Mouse (Mus musculus): ENCODE measurements around the gene Cd2.

Gene Cd2

GRCm38 (mm10) chr3:101287911-101288311 lies at the start of gene Cd2:
Cd2 (minus strand) TSS chr3:101287939.
- DNase-seq (ENCODE audit: low spot score) = no peak

DNA sequence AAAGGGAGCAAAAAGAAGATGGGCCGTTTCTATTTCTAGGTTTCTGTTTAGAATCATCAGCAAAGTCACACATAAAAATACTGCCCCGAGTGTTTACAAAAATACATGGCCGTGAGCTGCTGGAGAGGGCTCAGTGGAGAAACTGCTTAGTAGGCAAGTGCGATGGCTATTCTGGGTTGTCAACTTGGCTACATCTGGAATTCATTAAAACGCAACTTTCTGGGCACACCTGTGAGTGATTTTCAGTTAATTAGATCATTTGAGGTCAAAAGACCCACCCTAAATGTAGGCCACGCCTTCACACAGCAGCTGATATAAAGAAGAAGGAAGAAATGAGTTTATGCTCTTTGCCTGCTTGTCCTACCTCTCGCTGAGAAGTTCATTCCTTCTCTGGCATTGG lies 40.9 kb upstream of the Cd2 start:
- no peak for DNase-seq (ENCODE audit: low spot score)

GRCm38 (mm10) chr3:101327248-101327647 lies 39.5 kb upstream of the Cd2 start:
- DNase-seq (ENCODE audit: low spot score) = no peak

DNA sequence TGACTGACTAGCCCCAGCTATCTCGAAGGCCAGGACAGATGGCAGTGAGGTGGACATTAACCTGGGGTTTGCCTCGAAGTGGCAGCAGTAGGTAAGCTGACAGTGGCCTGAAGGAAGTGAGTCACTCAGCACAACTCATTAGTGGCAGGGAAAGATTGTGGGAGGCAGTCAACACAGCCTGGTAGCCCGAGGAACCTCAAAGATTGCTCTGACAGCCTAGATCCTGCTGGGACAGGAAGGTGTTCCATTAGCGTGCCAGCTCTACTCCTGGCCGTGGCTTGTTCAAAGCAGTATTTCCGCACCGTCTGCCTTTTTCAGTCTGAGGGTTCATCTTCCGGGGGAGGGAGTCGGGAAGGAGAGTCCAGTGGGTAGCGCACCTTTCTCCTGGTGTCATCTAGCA lies 34.7 kb upstream of the Cd2 start:
- DNase-seq (ENCODE audit: low spot score) = no peak

GRCm38 (mm10) chr3:101320874-101321273 lies 33.1 kb upstream of the Cd2 start:
- no peak for DNase-seq (ENCODE audit: low spot score)

DNA sequence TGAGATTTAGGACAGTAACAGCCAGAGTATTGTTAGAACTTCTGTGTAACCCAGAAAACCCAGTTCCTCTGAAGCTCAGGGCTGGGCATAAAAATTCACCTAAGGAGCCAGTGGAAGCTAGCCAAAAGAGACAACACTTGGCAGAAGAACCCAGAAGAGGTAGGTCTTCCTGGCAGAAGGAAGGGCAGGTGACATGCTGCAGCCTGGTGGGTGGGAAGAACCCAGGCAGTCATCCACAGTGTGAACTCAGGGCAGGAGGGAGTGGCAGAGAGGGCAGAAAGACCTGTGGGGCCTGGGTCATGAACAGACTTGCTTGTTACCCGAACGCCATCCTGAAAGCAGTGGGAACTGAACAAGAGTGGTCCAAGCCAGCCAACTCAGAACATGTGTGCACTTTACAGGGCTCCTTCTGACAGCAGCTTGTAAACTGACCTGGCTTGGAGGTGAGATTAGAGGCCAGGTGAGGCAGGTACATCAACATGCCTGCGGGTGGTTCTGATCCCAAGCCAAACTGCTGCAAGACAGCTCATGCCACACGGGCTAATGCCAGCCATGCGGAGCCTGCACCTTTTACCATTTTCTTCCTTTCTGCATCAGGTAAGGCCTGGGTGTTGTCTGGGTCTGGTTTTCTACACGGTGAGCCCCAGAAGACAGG lies 30.9 kb upstream of the Cd2 start:
- no peak for DNase-seq (ENCODE audit: low spot score)

- DNase-seq (ENCODE audit: low spot score) = no peak
Measured at GRCm38 (mm10) chr3:101318115-101318514, 30.4 kb upstream of the Cd2 start.

- no peak for DNase-seq (ENCODE audit: low spot score)
Measured at GRCm38 (mm10) chr3:101314954-101315353, 27.2 kb upstream of the Cd2 start.

- no peak for DNase-seq (ENCODE audit: low spot score)
Measured at GRCm38 (mm10) chr3:101313266-101314051, 25.7 kb upstream of the Cd2 start.

- DNase-seq (ENCODE audit: low spot score) = no peak
Measured at GRCm38 (mm10) chr3:101310977-101311376, 23.2 kb upstream of the Cd2 start.

DNA sequence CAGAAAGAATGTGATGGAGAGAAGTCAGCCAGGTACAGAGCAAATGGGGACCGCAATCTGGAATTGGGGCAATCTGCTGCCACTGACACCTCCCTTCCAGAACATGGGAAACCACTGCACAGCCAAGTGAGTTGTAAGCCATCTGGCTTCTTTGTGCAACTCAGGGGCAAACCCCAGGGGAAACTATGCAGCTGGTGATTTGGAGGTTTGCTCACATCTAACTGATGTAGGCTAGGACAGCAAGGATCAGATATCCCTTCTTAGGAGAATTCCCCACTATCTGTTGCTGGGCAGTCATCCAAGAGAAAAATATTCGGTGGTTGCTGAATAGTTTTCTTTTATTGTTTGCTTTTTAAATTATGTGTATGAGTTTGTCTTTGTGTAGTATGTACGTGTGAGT lies 21.9 kb upstream of the Cd2 start:
- no peak for DNase-seq (ENCODE audit: low spot score)

DNA sequence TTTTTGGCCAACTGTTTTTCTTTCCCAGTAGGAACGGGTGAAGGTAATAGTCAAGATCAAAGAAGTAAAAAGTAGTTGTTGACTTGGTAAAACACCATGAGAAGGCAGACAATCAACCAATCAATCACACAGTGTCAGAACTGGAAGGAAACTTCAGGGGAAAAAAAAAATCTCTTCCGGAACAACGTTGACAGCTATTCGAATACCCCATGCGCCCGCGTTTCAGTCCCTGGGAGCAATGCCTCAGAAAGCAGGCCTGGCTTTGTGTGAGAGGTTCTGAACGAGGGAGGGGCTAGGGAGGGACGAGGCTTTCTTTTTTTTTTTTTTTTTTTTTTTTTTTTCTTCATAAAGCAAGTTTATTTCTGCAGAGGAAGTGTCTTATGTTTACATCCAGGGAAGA lies 18.4 kb upstream of the Cd2 start:
- no peak for DNase-seq (ENCODE audit: low spot score)

DNA sequence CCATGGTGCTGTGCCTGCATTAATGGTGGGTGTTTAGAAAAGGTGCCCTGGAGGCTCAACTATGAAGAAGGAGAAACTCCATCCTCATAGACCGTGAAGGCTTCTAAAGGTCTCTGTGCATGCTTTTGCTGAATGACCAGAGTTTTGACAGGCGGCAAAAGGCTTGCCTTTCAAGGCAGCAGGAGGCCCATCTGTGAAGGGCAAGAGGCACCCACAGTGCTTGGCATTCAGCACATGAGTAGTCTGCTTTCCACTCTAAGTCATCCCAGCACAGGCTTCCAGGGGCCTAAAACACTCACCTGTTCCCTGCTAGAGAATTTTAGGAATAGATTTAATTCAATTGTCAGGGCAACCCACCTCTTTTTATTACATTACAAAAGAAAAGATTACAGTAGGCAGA lies 17.3 kb upstream of the Cd2 start:
- DNase-seq (ENCODE audit: low spot score) = no peak

- DNase-seq (ENCODE audit: low spot score) = peak; percentile 54
Measured at GRCm38 (mm10) chr3:101304156-101304555, 16.4 kb upstream of the Cd2 start.

- no peak for DNase-seq (ENCODE audit: low spot score)
Measured at GRCm38 (mm10) chr3:101300271-101301071, 12.7 kb upstream of the Cd2 start.

DNA sequence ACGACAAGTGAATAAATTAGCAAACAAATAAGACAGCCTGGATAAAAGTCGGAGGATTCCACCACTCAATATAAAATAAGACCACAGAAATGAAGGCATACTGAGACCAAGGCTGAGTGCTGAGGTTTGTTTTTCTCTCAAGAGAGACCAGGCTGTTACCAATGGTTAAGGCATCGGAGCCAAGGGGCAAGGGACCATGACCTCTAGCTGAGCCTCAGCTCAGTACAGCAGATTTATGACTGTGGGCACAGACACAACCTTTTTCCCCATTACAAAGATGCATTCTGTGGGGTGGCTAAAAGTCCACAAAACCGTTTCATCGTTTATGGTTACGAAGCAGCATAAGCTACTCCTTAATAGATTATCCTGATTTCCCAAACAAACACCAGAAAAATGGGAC lies 11.9 kb upstream of the Cd2 start:
- DNase-seq (ENCODE audit: low spot score) = no peak

GRCm38 (mm10) chr3:101297221-101297620 lies 9.5 kb upstream of the Cd2 start:
- DNase-seq (ENCODE audit: low spot score) = no peak

- DNase-seq (ENCODE audit: low spot score) = no peak
Measured at GRCm38 (mm10) chr3:101295931-101296820, 8.4 kb upstream of the Cd2 start.

DNA sequence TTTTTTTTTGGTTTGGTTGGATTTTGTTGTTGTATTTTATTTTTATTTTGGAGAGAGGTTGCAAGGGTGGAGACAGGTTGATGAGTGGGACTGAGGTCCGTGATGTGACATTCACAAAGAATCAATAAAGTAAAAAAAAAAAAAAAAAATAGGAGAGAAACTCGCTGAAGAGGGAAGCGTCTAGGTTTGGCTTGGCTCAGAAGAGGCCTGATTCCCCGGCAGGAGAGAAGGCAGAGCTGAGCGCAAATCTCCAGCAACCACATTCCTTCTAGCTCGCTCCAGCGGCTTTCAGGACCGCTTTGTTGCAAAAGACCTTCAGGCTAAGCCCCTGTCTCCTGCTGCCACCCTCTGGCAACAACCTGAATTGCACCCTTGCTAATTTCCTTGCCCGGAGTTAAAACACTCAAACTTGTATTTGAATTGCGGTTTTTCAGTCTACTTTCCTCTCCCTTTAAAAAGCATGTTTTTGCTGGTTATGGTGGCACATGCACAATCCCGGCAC lies 7.7 kb upstream of the Cd2 start:
- DNase-seq (ENCODE audit: low spot score) = peak; percentile 96

DNA sequence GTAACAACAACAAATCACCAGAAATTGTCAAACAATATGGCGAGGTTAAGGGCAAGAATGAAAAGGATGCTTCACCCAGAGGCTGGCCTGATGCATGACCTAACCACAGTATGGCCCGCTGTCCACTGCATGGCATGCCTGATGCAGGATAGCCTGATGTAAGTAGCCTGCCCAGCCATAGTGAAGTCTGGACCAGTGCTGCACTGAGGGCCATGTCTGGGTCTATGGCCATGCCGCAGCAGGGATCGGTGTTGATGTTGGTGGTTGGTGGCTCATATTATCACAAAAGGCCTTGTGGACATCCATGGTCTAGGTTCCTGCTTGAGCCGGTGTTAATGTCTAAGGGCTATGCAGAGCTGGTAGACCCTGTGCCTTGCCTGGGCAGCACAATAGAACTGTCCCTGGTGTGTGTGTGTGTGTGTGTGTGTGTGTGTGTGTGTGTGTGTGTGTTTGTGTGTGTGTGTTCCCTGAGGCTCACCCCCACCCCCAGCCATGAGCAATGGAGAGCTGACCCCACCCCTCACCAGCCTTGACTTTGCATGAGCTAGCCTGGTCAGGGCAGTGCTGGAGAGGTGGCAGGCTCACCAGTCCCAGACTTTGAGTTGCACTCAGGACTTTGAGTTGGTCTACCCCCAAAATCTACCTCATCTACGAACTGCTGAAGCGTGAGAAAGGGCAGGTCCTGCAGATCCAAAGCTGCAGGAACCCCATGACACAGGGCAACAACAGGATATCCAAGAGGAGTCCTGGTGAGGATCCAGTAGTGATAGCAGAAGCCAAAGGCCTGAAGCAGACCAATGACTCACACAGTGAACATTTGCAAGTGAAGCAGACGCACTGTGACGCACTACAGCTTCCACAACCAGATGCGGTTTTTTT lies 7.0 kb upstream of the Cd2 start:
- no peak for DNase-seq (ENCODE audit: low spot score)

Data from ovary, postnatal 10 days (tissue).